Mouse (Mus musculus) gonadal fat pad, adult 2 months (tissue): ENCODE measurements around the gene Gm11627. TPM values are rescaled to one million over a fixed set of nuclear protein-coding genes. Genes with fewer than 3 reads are reported as not detected.
A peak's percentile ranks its signal among the peaks of the same experiment; 100 is the strongest.
"Not testable (repeated sequence)": the region's sequence is repeated elsewhere in the genome, so short reads cannot be mapped to it uniquely, and the experiment has no call there.

Experiments used
- DNase-seq: peaks from one replicate; pipeline ENCODE4 v3.0.0-alpha.2; 2012; ENCODE audit warnings: low read depth
- polyA plus RNA-seq: library from polyadenylated mRNA; depleted of rRNA; stranded (reverse); fragments of >200 nt; gene quantifications from 2 replicates; pipeline ENCODE4 v1.2.3, GENCODE M21; 2012; rRNA removed

The Gm11627 gene
- polyA plus RNA-seq, 1 experiment: 2.4 TPM

DNA sequence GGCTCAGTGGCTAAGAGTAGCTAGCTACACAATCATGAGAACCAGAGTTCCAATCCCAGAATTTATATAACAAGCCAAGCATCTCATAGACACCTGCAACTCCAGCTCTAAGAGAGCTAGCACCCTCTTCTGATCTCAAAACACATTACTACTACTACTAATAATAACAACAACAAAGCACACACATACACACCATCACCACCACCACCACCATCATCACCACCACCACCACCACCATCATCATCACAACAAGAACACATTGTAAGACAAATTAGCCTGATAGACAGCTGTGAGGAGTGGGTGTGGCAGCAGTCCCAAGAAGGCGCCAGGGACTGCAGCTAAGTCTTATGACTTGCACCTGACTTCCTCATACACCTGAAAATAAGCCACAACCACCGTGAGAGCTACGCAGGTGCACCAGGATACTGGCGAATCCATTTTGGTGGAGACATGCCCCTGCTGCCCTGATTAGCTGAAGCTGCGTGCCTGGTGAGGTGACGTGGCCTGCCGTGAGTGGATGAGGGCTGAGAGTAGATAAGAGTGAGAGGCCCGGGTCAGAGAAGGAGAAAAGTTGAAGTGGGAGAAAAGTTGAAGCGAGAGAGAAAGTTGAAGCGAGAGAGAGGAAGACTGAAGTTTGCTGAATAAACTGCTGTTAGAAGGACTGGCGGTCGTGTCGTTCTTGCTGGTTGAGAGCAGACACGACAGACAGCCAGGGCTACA, 14.1 kb downstream of the Gm11627 start:
- DNase-seq: not testable (repeated sequence)

DNA sequence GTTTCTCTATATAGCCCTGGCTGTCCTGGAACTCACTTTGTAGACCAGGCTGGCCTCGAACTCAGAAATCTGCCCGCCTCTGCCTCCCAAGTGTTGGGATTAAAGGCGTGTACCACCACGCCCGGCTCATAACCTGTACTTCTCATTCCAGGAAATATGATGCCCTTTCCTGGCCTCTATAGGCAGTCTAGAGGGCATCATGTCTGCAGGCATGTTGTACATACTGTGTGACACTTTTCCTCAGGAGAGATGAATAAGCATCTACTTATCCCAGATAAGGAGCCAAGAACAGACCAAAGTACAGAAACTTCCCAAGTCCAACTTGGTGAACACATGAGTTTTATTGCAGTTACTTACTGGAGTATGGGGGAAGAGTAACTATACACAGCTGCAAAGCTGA, 20.6 kb downstream of the Gm11627 start:
- DNase-seq: no peak

DNA sequence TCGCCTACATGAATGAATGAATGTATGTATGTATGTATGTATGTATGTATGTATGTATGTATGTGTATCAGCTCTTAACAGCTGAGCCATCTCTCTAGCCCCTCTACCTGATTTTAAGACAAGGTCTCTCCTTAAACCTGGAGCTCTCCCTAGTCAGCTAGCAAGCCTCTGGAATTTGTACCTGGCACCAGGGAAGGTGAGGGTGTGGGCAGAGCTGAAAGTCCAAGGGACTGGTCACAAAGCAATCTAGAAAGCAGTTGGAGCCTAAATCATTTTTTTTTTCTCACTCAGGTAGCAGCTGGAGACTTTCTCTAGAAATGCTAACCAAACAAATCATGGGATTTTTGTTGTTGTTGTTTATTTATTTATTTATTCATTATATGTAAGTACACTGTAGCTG, 21.9 kb downstream of the Gm11627 start:
- DNase-seq: no peak

DNA sequence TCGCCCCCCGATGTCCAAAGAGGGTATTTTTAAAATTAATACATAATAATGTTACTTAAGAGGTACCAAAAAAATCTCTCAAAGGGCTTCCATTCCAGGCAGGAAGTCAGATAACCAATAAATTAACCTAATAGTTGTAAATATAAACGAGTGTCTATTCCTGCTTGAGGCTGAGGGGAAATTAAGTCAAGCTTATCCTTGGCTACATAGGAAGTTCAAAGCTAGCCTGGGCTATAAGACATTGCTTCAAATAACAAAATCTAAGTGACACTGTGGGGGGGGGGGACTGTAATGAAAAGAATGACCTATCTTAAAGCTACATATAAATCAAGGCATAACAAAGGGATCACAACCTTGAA, 22.6 kb downstream of the Gm11627 start:
- no peak for DNase-seq

DNA sequence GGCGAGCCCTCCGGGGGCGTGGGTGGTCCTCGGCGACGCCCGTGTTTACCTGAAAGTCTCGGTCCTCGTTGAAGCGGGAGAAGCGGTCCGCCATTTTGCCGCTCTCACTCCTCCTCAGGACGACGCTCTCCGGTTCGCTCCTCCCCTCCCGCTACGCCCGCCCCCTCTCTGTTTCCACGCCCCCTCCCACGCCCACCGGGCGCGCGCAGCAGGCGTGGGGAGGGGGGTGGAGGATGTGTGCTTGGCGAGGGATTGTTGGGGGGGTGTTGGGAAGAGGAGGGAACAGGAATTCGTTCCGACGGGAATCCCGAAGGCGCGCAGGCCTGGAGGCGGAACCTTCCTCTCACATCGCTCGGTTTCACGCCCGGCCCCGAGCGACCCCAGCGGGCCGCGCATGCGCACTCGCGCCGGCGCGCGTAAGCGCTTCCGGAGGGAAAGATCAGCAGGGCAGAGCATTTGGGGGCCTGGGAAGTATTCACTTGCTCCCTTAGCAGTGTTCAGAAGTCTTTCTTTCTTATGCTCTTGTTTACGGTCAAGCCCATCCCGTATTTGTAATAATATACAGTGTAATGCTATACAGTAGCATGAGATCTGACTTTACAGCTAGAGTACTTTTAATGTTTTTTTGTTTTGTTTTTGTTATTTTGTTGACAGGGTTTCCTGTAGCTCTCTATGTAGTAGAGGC, 23.1 kb downstream of the Gm11627 start, which contains the start of gene Gpatch8:
Gene Gpatch8 (minus strand): TSS at position 362 of the 685 bp plus-strand sequence.
- DNase-seq: no peak

DNA sequence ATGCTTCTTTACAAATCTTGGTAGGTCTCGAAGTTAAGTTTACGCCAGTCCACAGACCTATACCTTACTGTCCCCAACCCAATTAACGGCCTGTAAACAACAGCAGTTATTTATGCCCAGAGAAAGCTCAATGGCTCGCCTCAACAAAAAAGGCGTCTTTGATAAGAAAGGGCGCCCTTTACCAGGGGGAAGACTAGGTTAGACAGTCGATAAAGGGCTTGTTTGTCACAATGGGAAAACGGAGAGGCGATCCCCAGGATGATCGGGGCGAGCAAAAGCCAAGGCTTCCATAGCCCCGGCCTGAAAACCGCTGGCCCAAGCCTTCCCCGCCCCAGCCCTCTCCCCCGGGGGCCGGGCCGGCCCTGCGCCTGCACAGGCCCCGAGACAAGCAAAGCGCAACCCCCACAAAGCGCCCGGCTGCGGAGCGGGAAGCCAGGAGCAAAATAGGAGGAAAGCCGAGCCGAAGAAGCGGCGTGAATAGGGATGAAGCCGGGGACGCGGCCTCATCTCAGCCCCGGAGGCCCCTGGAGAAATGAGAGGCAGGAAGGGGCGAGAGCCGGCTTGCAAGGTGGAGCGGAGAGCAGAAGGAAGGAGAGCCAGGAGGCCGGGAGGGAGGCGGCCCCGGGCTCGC, 23.7 kb downstream of the Gm11627 start:
- no peak for DNase-seq

DNA sequence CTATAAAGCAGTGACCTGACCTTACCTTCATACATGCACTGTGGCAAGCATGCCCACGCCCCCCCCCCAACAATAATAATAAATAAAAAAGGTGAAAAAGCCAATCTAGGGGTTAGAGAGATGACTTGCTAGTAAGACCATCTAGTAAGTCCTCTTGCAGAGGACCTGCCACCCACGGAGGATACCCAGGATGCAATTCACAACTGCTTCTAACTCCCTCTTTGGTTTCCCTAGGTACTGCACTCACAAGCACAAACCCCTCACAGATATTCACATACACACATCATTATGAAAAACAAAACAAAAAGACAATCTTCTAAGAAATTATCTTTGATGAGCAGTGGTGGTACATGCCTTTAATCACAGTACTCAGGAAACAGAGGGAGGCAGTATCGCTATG, 27.2 kb downstream of the Gm11627 start:
- DNase-seq: no peak

DNA sequence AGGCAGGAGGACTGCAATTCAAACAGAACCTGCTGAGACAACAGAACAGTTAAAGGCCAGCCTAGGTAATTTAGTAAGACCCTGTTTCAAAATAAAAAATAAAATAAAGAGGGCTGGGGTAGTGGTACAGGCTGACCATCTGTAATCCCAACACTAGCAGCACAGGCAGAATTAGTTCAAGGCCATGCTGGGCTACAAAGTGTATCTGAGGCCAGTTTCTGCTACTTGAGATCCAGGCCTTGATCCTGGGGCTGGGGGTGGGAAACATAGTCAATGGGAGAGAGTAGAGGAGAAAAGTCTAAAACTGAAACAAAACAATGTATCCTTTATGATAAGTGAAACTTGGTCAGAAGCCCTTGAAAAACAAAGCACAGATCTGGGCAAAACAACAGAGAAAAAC, 28.1 kb downstream of the Gm11627 start:
- no peak for DNase-seq

DNA sequence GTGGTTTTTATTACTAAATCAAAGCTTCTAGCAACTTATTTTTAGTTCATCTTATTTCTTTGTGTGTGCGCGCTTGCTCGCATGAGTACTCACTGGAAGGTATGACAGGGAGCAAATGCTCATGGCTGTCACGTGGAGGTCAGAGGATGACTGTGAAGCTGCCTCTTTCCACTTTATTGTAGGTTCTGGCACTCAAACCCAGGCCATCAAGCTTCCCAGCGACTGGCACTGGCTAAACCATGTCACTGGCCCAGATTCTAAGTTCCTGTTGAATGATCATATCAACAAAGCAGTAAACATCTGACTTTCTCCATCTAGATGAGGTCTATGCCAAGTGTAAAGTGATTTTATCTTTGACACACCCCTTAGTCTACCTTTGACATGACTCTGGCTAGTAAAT, 37.8 kb downstream of the Gm11627 start:
- DNase-seq: no peak

DNA sequence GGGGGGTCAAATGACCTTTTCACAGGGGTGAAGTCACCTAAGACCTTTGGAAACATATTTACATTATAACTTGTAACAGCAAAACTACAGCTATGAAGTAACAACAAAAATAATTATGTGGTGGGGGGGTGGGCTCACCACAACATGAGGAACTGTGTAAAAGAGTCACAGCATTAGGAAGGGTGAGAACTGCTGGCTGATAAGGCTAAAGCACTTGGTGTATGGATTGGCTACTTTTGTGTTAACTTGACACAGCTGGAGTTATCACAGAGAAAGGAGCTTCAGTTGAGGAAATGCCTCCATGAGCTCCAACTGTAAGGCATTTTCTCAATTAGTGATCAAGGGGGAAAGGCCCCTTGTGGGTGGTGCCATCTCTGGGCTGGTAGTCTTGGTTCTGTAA, 39.0 kb downstream of the Gm11627 start:
- not testable (repeated sequence) for DNase-seq

DNA sequence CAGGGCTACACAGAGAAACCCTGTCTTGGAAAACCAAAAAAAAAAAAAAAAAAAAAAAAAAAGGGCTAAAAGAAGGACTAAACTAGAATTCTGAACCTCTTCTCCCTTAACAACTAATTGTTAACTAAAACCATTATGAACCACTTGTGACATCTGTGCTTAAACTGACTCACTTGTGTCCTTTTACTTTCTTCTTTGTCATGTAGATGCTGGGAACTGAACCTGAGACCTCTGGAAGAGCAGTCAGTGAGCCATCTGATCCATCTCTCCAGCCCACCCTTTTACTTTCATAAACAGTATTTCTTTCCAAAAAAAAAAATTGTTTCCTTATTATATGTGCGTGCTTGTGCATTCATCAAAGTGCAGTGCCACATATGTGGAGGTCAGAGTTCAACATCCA, 39.6 kb downstream of the Gm11627 start:
- no peak for DNase-seq

DNA sequence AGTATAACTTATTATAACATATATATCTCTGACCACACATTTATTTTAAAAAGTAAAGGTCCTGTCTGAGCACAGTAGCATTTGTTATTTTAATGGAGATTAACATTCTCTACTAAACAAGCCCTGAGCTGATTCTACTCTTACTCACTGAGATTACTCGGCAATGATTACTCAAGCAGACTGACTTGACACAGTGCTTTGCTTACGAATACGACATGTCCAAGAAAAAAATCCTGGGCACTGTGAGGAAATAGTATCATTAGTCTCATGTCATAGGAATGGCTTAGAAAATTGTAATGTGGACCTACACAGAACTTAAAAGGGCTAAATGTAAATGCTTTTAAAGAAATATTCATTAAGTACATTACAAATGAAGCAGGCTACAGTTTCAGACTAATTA, 43.1 kb downstream of the Gm11627 start:
- peak; percentile 38 for DNase-seq

DNA sequence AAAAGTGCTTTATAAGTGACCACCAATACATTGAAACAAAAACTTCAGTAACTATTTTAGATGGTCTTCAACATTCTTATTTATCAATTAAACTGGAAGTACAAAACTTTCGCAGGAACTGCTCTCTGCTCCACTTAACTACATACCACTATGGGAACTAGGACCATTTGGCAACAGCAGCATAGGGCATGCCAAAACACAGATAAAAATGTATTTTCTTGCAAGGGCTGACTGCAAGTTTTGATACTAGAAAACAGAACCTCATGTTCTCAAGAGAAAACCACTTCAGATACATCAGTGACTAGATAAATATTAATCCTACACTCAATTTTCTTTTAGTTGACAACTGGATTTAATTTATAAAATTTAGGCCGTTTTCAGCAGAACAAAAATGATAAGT, 45.2 kb downstream of the Gm11627 start:
- no peak for DNase-seq

DNA sequence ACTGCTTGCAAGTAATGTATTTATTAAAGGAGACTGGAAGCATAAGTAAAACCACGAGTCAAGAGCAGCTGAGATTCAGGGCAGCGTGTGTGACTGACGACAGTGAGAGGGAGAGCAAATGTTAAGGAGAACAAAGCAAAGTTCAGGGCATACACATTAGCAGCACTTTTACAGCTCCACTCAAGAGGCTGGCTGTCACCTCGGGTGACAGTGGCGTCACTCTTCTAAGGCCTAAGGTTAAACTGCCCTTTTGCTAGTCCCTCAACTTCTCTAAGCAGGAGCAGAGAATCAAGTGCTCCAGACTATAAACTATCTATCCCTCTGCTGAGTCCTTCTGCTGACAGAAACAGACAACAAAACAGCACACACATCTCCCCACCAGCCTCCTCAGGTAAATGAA, 47.8 kb downstream of the Gm11627 start:
- no peak for DNase-seq

Other genes starting within 250 kb of the Gm11627 start
- gene Slc4a1, start 213.3 kb downstream of the Gm11627 start, polyA plus RNA-seq: 0.35 and 0.36 TPM in 2 replicates
- 0.95 and 1.1 TPM in 2 replicates for gene Rundc3a, start 186.1 kb downstream of the Gm11627 start, polyA plus RNA-seq
- 297 and 389 TPM in 2 replicates for gene Slc25a39, start 171.5 kb downstream of the Gm11627 start, polyA plus RNA-seq
- gene Grn, start 149.1 kb downstream of the Gm11627 start, polyA plus RNA-seq: 205 and 301 TPM in 2 replicates
- 35.5 and 51.3 TPM in 2 replicates for gene Fam171a2, start 131.8 kb downstream of the Gm11627 start, polyA plus RNA-seq
- 18.0 and 20.6 TPM in 2 replicates for gene Itga2b, start 109.3 kb downstream of the Gm11627 start, polyA plus RNA-seq
- 12.6 and 13.3 TPM in 2 replicates for gene Gpatch8, start 23.1 kb downstream of the Gm11627 start, polyA plus RNA-seq
- gene Fzd2, start 24.9 kb upstream of the Gm11627 start, polyA plus RNA-seq: 17.3 and 18.7 TPM in 2 replicates
- 0.23 TPM in 1 of 2 replicates, not detected in the other for gene Meioc, start 84.3 kb upstream of the Gm11627 start, polyA plus RNA-seq
- gene Ccdc43, start 118.3 kb upstream of the Gm11627 start, polyA plus RNA-seq: 6.8 and 7.0 TPM in 2 replicates
- gene Adam11, start 182.0 kb upstream of the Gm11627 start, polyA plus RNA-seq: 3.9 and 4.1 TPM in 2 replicates
- 13.6 and 14.7 TPM in 2 replicates for gene Gjc1, start 240.2 kb upstream of the Gm11627 start, polyA plus RNA-seq